Mouse (Mus musculus) brain, embryonic 14.5 days (tissue): ENCODE data around the gene Auts2. TPM values are rescaled to one million over a fixed set of nuclear protein-coding genes. Genes with fewer than 3 reads are reported as not detected.

Experiments used
- DNase-seq: peaks from one replicate; pipeline ENCODE4 v3.0.0-alpha.2; 2011; ENCODE audit warnings: low read depth
- CTCF ChIP-seq: fragments of 200-500 bp; IDR thresholded peaks from 2 replicates; pipeline ENCODE4 v1.5.1; 2012; ENCODE audit warnings: inconsistent platforms, mild to moderate bottlenecking, moderate library complexity, borderline replicate concordance; ENCODE audit not compliant: insufficient read depth, insufficient read length; ENCODE audit errors: extremely low read depth
- POLR2A ChIP-seq: fragments of 200-500 bp; IDR thresholded peaks from 2 replicates; pipeline ENCODE4 v1.6.1; 2012; ENCODE audit warnings: mild to moderate bottlenecking, inconsistent platforms, borderline replicate concordance; ENCODE audit not compliant: poor library complexity, insufficient read depth, insufficient read length, severe bottlenecking; ENCODE audit errors: extremely low read depth
- polyA plus RNA-seq: library from polyadenylated mRNA; depleted of rRNA; stranded (reverse); fragments of >200 nt; gene quantifications from 2 replicates; pipeline ENCODE4 v1.2.3, GENCODE M21; 2012

The Auts2 gene
- polyA plus RNA-seq, 1 experiment: 122 TPM

GRCm38 (mm10) chr5:131767699-131768264 lies 775.4 kb downstream of the Auts2 start:
- peak; percentile 52 for DNase-seq
- TF ChIP-seq CTCF: no peak
- no peak for TF ChIP-seq POLR2A

GRCm38 (mm10) chr5:131767176-131767575 lies 776.0 kb downstream of the Auts2 start:
- no peak for TF ChIP-seq POLR2A
- TF ChIP-seq CTCF: no peak
- DNase-seq: peak; percentile 41

- no peak for TF ChIP-seq CTCF
- TF ChIP-seq POLR2A: no peak
- no peak for DNase-seq
These were observed 783.7 kb downstream of the Auts2 start for GRCm38 (mm10) chr5:131759432-131759831.

GRCm38 (mm10) chr5:131750330-131750729 lies 792.8 kb downstream of the Auts2 start:
- DNase-seq: no peak
- TF ChIP-seq POLR2A: no peak
- no peak for TF ChIP-seq CTCF

- TF ChIP-seq CTCF (no peak), POLR2A (no peak)
These were observed 793.9 kb downstream of the Auts2 start for GRCm38 (mm10) chr5:131749211-131749610.

GRCm38 (mm10) chr5:131743069-131743468 lies 800.1 kb downstream of the Auts2 start:
- DNase-seq: peak; percentile 52
- TF ChIP-seq CTCF (no peak), POLR2A (no peak)

More at GRCm38 (mm10) chr5:131749211-131749610, 793.9 kb downstream of the Auts2 start:
- peak; percentile 65 for DNase-seq

- TF ChIP-seq CTCF (no peak), POLR2A (no peak)
- peak; percentile 35 for DNase-seq
These were observed 805.7 kb downstream of the Auts2 start for GRCm38 (mm10) chr5:131737476-131737875.

GRCm38 (mm10) chr5:131733324-131733660 lies 809.9 kb downstream of the Auts2 start:
- peak; percentile 76 for DNase-seq
- TF ChIP-seq POLR2A (no peak), CTCF (no peak)

- no peak for DNase-seq
- no peak for TF ChIP-seq CTCF
- TF ChIP-seq POLR2A: no peak
These were observed 810.4 kb downstream of the Auts2 start for GRCm38 (mm10) chr5:131732631-131733323.

- no peak for DNase-seq
- TF ChIP-seq CTCF: no peak
- TF ChIP-seq POLR2A: no peak
These were observed 813.7 kb downstream of the Auts2 start for GRCm38 (mm10) chr5:131729456-131729855.

- TF ChIP-seq POLR2A (no peak), CTCF (no peak)
- no peak for DNase-seq
These were observed 815.2 kb downstream of the Auts2 start for GRCm38 (mm10) chr5:131727909-131728308.

- no peak for DNase-seq
- no peak for TF ChIP-seq CTCF
- no peak for TF ChIP-seq POLR2A
These were observed 818.6 kb downstream of the Auts2 start for GRCm38 (mm10) chr5:131724508-131724907.
